In genomic region chr17:72606251-72606650, GRCm38 (mm10) we compare ENCODE assay signal across 7 mouse cellular contexts. TPM values are rescaled to one million over a fixed set of nuclear protein-coding genes. Genes with fewer than 3 reads are reported as not detected.
DNase-seq lines count a peak whose midpoint lies in the region; ATAC-seq lines count a peak whose summit lies in the region.

No protein-coding gene starts in this region.

- peak; percentile 6 for DNase-seq in MEL-GATA-1-ER (ENCODE audit: extremely low read depth, low read depth)
- DNase-seq in adrenal gland, adult 8-10 months, result peak; percentile 47
- DNase-seq in embryo, embryonic 10.5 days (ENCODE audit: low spot score), result peak; percentile 91
- DNase-seq in layer of hippocampus, postnatal 10 days (ENCODE audit: low spot score in 2 of 2), result peak; percentile 95 to 96
- DNase-seq in spleen, postnatal 36 days (ENCODE audit: low spot score in 2 of 2), result peak; percentile 49

- 0 out of 2 replicates have a peak, but pooled peaks have one; percentile 28 for ATAC-seq in granulocyte monocyte progenitor cell, adult 5-6 weeks (replicated peaks; ENCODE audit: poor library complexity, severe bottlenecking)
- ATAC-seq in megakaryocyte, adult 5-6 weeks (ENCODE audit: poor library complexity, severe bottlenecking), result peak; percentile 41; the same call in 1 of the 2 replicates

RNA-seq across cellular contexts. Expression of gene Alk, which starts 1.8 kb away (rescaled TPM):
- under 1 TPM in 2 of 4 experiments, not detected in 2; 0.05 to 0.09 TPM for total RNA-seq in adrenal gland, adult 8-10 months (2022)
- total RNA-seq in granulocyte monocyte progenitor cell, adult 5-6 weeks (2014; fragmentation: Nextera tagmentation), result not detected in 2 replicates
- not detected in 2 replicates for total RNA-seq in granulocyte monocyte progenitor cell, adult 5-6 weeks (2017)
- 1 to 10 TPM; 8.4 to 9.5 TPM for total RNA-seq in layer of hippocampus, postnatal 10 days (2021)
- not detected in 2 replicates for total RNA-seq in megakaryocyte, adult 5-6 weeks (2015)
- not detected in 2 replicates for total RNA-seq in megakaryocyte, adult 5-6 weeks (2017)

Comparison
In these comparisons a context has a peak if more than half of its experiments do, and no peak if none do; other contexts are left out.
1. Peak in every context shown above with its lines: DNase-seq and ATAC-seq.
2. DNase-seq: peak in every context shown above with its lines; median percentile 96 in layer of hippocampus, postnatal 10 days; 91 in embryo, embryonic 10.5 days; 49 in spleen, postnatal 36 days; 47 in adrenal gland, adult 8-10 months; 6 in MEL-GATA-1-ER.
3. RNA of gene Alk, which starts 1.8 kb away (total RNA-seq): 8.4 to 9.5 TPM in layer of hippocampus, postnatal 10 days; 0.05 to 0.09 TPM in adrenal gland, adult 8-10 months, not detected in granulocyte monocyte progenitor cell, adult 5-6 weeks and not detected in megakaryocyte, adult 5-6 weeks; every median in the first group is over 4 times any median in the second.